Mouse (Mus musculus) gastrocnemius, postnatal 14 days (tissue): ENCODE data around the gene Btnl10. TPM values are rescaled to one million over a fixed set of nuclear protein-coding genes. Genes with fewer than 3 reads are reported as not detected.
A peak's percentile ranks its signal among the peaks of the same experiment; 100 is the strongest.

ENCODE experiments used
- DNase-seq: peaks from one replicate; pipeline ENCODE4 v3.0.0; 2021; ENCODE audit warnings: mixed read lengths
- intact Hi-C: fragments of 180-260 bp; cut with DNase I; formaldehyde crosslinking; loops from one replicate; pipeline ENCODE4 v1.15.1; 2025; ENCODE audit warnings: low total_unique reads
- total RNA-seq, 2 experiments: library from RNA; stranded (reverse); gene quantifications; 2 replicates each; pipeline ENCODE4 v1.2.3; 2021

Btnl10 gene
- total RNA-seq, 2 experiments from 2014 or later = not detected

GRCm38 (mm10) chr11:58955868-58956257 lies 38.2 kb downstream of the Btnl10 start:
- no peak for DNase-seq
- intact Hi-C loops = no loop called here

- intact Hi-C loops = no loop called here
- DNase-seq = no peak
These were observed 39.7 kb downstream of the Btnl10 start for GRCm38 (mm10) chr11:58957226-58957914.

- intact Hi-C loops = no loop called here
- no peak for DNase-seq
These were observed 40.8 kb downstream of the Btnl10 start for GRCm38 (mm10) chr11:58958536-58958935.

GRCm38 (mm10) chr11:58959186-58959825 lies 41.6 kb downstream of the Btnl10 start:
- no peak for DNase-seq
- intact Hi-C loops = no loop called here

- intact Hi-C loops = no loop called here
- DNase-seq = peak; percentile 69
These were observed 42.3 kb downstream of the Btnl10 start for GRCm38 (mm10) chr11:58959921-58960465.

GRCm38 (mm10) chr11:58961364-58962177 lies 43.9 kb downstream of the Btnl10 start:
- intact Hi-C loops = no loop called here
- no peak for DNase-seq

- intact Hi-C loops = no loop called here
These were observed 45.8 kb downstream of the Btnl10 start for GRCm38 (mm10) chr11:58963543-58963942.

GRCm38 (mm10) chr11:58964216-58964615 lies 46.5 kb downstream of the Btnl10 start:
- no peak for DNase-seq
- intact Hi-C loops = no loop called here

More at GRCm38 (mm10) chr11:58963543-58963942, 45.8 kb downstream of the Btnl10 start:
- DNase-seq = no peak

- no peak for DNase-seq
These were observed 47.5 kb downstream of the Btnl10 start for GRCm38 (mm10) chr11:58965001-58965760.

GRCm38 (mm10) chr11:58967346-58967745 lies 49.6 kb downstream of the Btnl10 start:
- no peak for DNase-seq
- intact Hi-C loops = no loop called here

More at GRCm38 (mm10) chr11:58965001-58965760, 47.5 kb downstream of the Btnl10 start:
- intact Hi-C loops = no loop called here

- DNase-seq = no peak
- intact Hi-C loops = no loop called here
These were observed 50.8 kb downstream of the Btnl10 start for GRCm38 (mm10) chr11:58968551-58968950.

GRCm38 (mm10) chr11:58969027-58969426 lies 51.3 kb downstream of the Btnl10 start:
- no peak for DNase-seq

GRCm38 (mm10) chr11:58969659-58970058 lies 52.0 kb downstream of the Btnl10 start:
- intact Hi-C loops = no loop called here

More at GRCm38 (mm10) chr11:58969027-58969426, 51.3 kb downstream of the Btnl10 start:
- intact Hi-C loops = no loop called here

GRCm38 (mm10) chr11:58970831-58971530 lies 53.3 kb downstream of the Btnl10 start:
- intact Hi-C loops = no loop called here
- no peak for DNase-seq

More at GRCm38 (mm10) chr11:58969659-58970058, 52.0 kb downstream of the Btnl10 start:
- no peak for DNase-seq

- intact Hi-C loops = no loop called here
- DNase-seq = no peak
These were observed 54.1 kb downstream of the Btnl10 start for GRCm38 (mm10) chr11:58971796-58972195.

GRCm38 (mm10) chr11:58974414-58974813 lies 56.7 kb downstream of the Btnl10 start:
- no peak for DNase-seq
- intact Hi-C loops = no loop called here
